Mouse (Mus musculus) lung, postnatal 0 days (tissue): Measurements from ENCODE around the gene Drc1. TPM values are rescaled to one million over a fixed set of nuclear protein-coding genes. Genes with fewer than 3 reads are reported as not detected.
A peak's percentile ranks its signal among the peaks of the same experiment; 100 is the strongest.

Source experiments
- ATAC-seq: fragments of 200-750 bp; cut with Nextera tagmentation; 2 replicates; pipeline ENCODE4 v1.8.0; 2017; ENCODE audit warnings: moderate library complexity
- DNase-seq: peaks from one replicate; pipeline ENCODE4 v3.0.0-alpha.2; 2016; ENCODE audit warnings: low spot score
- H3K27ac ChIP-seq: fragments of 300-500 bp; sonication (generic); 2 replicates; pipeline ENCODE4 v1.5.1; 2014; ENCODE audit warnings: antibody characterized with exemption, mild to moderate bottlenecking, low read length, mixed read lengths
- H3K27me3 ChIP-seq: fragments of 300-500 bp; sonication (generic); replicated peaks from 2 replicates; pipeline ENCODE4 v1.6.1; 2014; ENCODE audit warnings: low read length, mixed read lengths; ENCODE audit not compliant: insufficient read depth
- H3K36me3 ChIP-seq: fragments of 300-500 bp; sonication (generic); 2 replicates; pipeline ENCODE4 v1.6.1; 2014; ENCODE audit warnings: low read length, mixed read lengths; ENCODE audit not compliant: insufficient read depth
- H3K4me1 ChIP-seq: fragments of 300-500 bp; sonication (generic); 2 replicates; pipeline ENCODE4 v1.6.1; 2014; ENCODE audit warnings: antibody characterized with exemption, low read depth, low read length, mixed read lengths; ENCODE audit not compliant: insufficient read depth
- H3K4me2 ChIP-seq: fragments of 300-500 bp; sonication (generic); replicated peaks from 2 replicates; pipeline ENCODE4 v1.6.1; 2014; ENCODE audit warnings: low read depth, mild to moderate bottlenecking, low read length, moderate library complexity, mixed read lengths
- H3K4me3 ChIP-seq: fragments of 300-500 bp; sonication (generic); 2 replicates; pipeline ENCODE4 v1.5.1; 2014; ENCODE audit warnings: low read depth, low read length
- H3K9ac ChIP-seq: fragments of 300-500 bp; sonication (generic); replicated peaks from 2 replicates; pipeline ENCODE4 v1.6.1; 2014; ENCODE audit warnings: low read depth, mild to moderate bottlenecking
- H3K9me3 ChIP-seq: fragments of 300-500 bp; sonication (generic); 2 replicates; pipeline ENCODE4 v1.6.1; 2016; ENCODE audit warnings: low read length, mixed read lengths
- CTCF ChIP-seq: IDR thresholded peaks from 2 replicates; pipeline ENCODE4 v1.5.1; 2016; ENCODE audit warnings: antibody characterized with exemption, mild to moderate bottlenecking
- EP300 ChIP-seq: IDR thresholded peaks from 2 replicates; pipeline ENCODE4 v1.6.1; 2016; ENCODE audit warnings: antibody characterized with exemption, mild to moderate bottlenecking, control low read depth
- WGBS: fragments of 180-500 bp; shearing (Covaris S2); extraction: QIAGEN DNeasy Blood & Tissue Kit; methylation state at CpG from one replicate; pipeline ENCODE4 v1.1.7; 2014; 5-methylcytosine and 5-hydroxymethylcytosine counted together
- polyA plus RNA-seq: library from polyadenylated mRNA; unstranded; fragments of >200 nt; fragmentation: Nextera tagmentation; extraction: Ambion mirVana; gene quantifications from 2 replicates; pipeline ENCODE4 v1.2.1, GENCODE M21; 2015

The Drc1 gene
- polyA plus RNA-seq, 1 experiment from 2014 or later, result 6.5 TPM

GRCm38 (mm10) chr5:30279446-30279845, 1.7 kb upstream of the Drc1 start:
- DNase-seq (no peak), ATAC-seq (no peak)
- Histone ChIP-seq H3K4me1 (no peaks in the 10 kb centered on the region), H3K9me3 (no peaks in the 10 kb centered on the region), H3K4me3 (no peak overlapping the region), H3K9ac (no peak overlapping the region), H3K4me2 (no peak overlapping the region), H3K27ac (no peak overlapping the region), H3K27me3 (no peaks in the 10 kb centered on the region), H3K36me3 (no peaks in the 10 kb centered on the region)
- WGBS, result 88% methylated on average over 4 of the region's 4 CpGs
- TF ChIP-seq CTCF (no peak), EP300 (no peak)

DNA sequence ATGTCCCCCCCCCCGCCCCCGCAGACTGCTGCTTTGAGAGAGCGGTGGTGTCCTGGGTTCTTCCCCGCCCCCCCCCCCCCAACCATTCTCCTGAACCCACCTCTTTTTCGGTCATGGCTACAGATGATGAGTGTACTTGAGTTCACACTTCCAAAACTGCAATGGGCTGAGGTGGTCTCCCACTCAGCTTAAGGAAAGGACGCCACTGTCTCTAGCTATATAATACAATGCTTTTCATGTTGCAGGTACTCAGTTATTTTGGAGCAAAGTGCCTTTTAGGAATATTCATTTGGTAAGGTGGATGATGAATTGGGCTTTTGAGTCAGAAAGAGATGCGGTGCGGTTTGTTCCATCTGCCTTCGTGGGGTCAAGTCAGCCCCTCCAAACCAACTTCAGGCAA, 324 bp upstream of the Drc1 start:
- no peaks in the 10 kb centered on the region for H3K9me3 ChIP-seq
- ATAC-seq, result no peak
- no peak overlapping the region for H3K4me2 ChIP-seq
- H3K9ac ChIP-seq, result no peak overlapping the region
- no peaks in the 10 kb centered on the region for H3K27me3 ChIP-seq
- TF ChIP-seq CTCF, result no peak
- TF ChIP-seq EP300, result no peak
- no peak overlapping the region for H3K27ac ChIP-seq
- DNase-seq, result no peak
- H3K4me3 ChIP-seq, result 0 out of 2 replicates have a peak overlapping the region, but pooled peaks have one; percentile 5
- 43% methylated on average over 7 of the region's 9 CpGs for WGBS
- H3K36me3 ChIP-seq, result no peaks in the 10 kb centered on the region
- no peaks in the 10 kb centered on the region for H3K4me1 ChIP-seq

- no peaks in the 10 kb centered on the region for H3K27me3 ChIP-seq
- TF ChIP-seq CTCF (no peak), EP300 (no peak)
- no peak overlapping the region for H3K27ac ChIP-seq
- no peaks in the 10 kb centered on the region for H3K9me3 ChIP-seq
- no peak overlapping the region for H3K4me2 ChIP-seq
- WGBS, result 40% methylated on average over 10 of the region's 10 CpGs
- no peak for DNase-seq
- no peak overlapping the region for H3K4me3 ChIP-seq
- H3K36me3 ChIP-seq, result no peaks in the 10 kb centered on the region
- no peaks in the 10 kb centered on the region for H3K4me1 ChIP-seq
- H3K9ac ChIP-seq, result no peak overlapping the region
- no peak; the same call in 1 of the 2 replicates for ATAC-seq
Observed at GRCm38 (mm10) chr5:30285944-30286799, 5.0 kb downstream of the Drc1 start.

DNA sequence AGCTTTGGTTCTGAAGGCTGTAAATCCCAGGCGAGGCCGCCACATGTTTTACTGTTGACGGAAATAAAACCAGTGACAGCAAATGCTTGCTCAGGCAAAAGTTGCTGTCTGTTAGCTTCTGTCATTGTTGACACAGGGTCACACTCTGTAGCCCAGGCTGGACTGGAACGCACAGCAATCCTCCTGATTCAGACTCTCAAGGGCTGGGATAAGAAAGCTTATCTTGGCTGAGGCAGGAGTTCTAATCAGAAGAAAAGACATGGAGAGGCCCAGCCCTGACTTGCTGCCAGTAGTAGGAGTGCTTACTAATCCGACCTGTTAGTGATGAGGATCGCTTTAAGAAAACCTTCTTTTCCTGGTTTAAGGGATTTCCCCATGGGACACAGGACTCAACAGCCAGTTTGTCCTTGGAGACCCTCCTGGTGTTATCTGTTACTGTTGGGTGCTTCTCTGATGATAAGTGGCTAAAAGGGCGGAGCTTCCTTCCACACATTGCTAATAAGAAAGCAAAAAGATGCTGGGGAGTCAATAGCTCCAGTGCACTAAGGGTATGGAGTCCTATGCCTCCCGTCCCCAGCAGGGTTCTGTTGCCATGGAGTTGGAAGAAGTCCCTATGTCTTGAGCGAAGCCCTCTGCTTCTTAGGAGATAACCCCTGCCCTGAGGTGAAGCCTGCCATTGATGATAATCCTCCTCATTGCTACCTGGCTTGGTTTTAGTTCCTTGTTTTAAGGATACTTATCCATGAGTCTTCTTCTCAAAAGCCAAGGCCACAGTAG, 6.1 kb downstream of the Drc1 start:
- no peak overlapping the region for H3K4me2 ChIP-seq
- H3K36me3 ChIP-seq, result no peaks in the 10 kb centered on the region
- no peak overlapping the region for H3K27ac ChIP-seq
- TF ChIP-seq EP300 (no peak), CTCF (no peak)
- H3K4me3 ChIP-seq, result no peak overlapping the region
- H3K4me1 ChIP-seq, result no peaks in the 10 kb centered on the region
- 67% methylated on average over 9 of the region's 9 CpGs for WGBS
- H3K9me3 ChIP-seq, result no peaks in the 10 kb centered on the region
- ATAC-seq, result no peak
- H3K27me3 ChIP-seq, result no peaks in the 10 kb centered on the region
- no peak for DNase-seq
- H3K9ac ChIP-seq, result no peak overlapping the region

DNA sequence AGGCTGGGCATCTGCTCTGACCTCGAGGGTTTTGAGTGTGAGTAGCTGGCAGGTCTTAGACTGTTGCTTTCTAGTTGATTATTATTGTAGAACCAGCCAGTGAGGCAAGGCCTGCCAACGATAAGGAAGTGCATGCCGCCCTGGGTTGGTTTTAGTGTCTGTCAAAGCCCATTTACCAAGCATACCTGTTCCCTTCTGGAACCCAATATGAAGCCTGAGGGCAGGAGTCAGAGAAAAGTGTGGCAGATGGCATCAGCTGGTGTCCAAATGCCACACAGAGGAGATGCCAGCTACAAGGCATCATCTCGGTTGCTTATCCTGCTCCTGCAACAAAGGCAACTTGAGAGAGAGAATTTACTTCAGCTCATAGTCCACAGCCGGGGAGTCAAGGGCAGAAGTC, 59.6 kb downstream of the Drc1 start:
- Histone ChIP-seq H3K27me3 (no peaks in the 10 kb centered on the region), H3K9ac (no peak overlapping the region), H3K27ac (no peak overlapping the region), H3K4me2 (no peak overlapping the region), H3K9me3 (no peaks in the 10 kb centered on the region), H3K4me1 (no peaks in the 10 kb centered on the region), H3K36me3 (no peaks in the 10 kb centered on the region), H3K4me3 (no peak overlapping the region)
- DNase-seq, result no peak
- ATAC-seq, result no peak
- no peak for TF ChIP-seq EP300
- TF ChIP-seq CTCF, result no peak
- WGBS, result 71% methylated on average over 5 of the region's 5 CpGs

GRCm38 (mm10) chr5:30341601-30342365, 60.6 kb downstream of the Drc1 start:
- Histone ChIP-seq H3K27ac (no peak overlapping the region), H3K9ac (no peak overlapping the region), H3K4me2 (no peak overlapping the region), H3K9me3 (no peaks in the 10 kb centered on the region), H3K4me3 (no peak overlapping the region), H3K27me3 (no peaks in the 10 kb centered on the region), H3K4me1 (no peaks in the 10 kb centered on the region), H3K36me3 (no peaks in the 10 kb centered on the region)
- no peak for TF ChIP-seq CTCF
- TF ChIP-seq EP300, result no peak
- ATAC-seq (no peak), DNase-seq (no peak)
- WGBS, result 73% methylated on average over 11 of the region's 11 CpGs
